ENCODE assay signal across 8 mouse cellular contexts in genomic region chr9:56552766-56553165, GRCm38 (mm10).
A peak's percentile ranks its signal among the peaks of the same experiment; 100 is the strongest.
DNase-seq lines count a peak whose midpoint lies in the region; ATAC-seq lines count a peak whose summit lies in the region.

No protein-coding gene starts in this region.

- no peaks in the 10 kb centered on the region for H3K36me3 ChIP-seq in hindbrain, embryonic 15.5 days
- H3K36me3 ChIP-seq in macrophage (ENCODE audit: inconsistent target): no peaks in the 10 kb centered on the region

- H3K4me1 ChIP-seq in hindbrain, embryonic 15.5 days (replicated peaks): peaks cover 37% of the 10 kb centered on the region

- no peak overlapping the region for H3K4me2 ChIP-seq in hindbrain, embryonic 15.5 days

- H3K9me3 ChIP-seq in hindbrain, embryonic 15.5 days: no peaks in the 10 kb centered on the region

- no peak overlapping the region for H3K4me3 ChIP-seq in hindbrain, embryonic 15.5 days
- H3K4me3 ChIP-seq in macrophage (ENCODE audit: inconsistent target): no peak overlapping the region

- H3K27ac ChIP-seq in hindbrain, embryonic 15.5 days (replicated peaks): no peak overlapping the region
- peak overlapping the region; percentile 93 for H3K27ac ChIP-seq in macrophage

- H3K9ac ChIP-seq in hindbrain, embryonic 15.5 days: no peak overlapping the region

- no peaks in the 10 kb centered on the region for H3K79me2 ChIP-seq in macrophage (ENCODE audit: inconsistent target)

- WGBS in hindbrain, embryonic 15.5 days: 18% methylated on average over 1 of the region's 1 CpGs
- 13% methylated on average over 1 of the region's 1 CpGs for WGBS in macrophage (ENCODE audit: missing documents)

- peak; percentile 49 for ATAC-seq in hindbrain, embryonic 15.5 days (ENCODE audit: low FRiP score, low read depth)

- H3K27me3 ChIP-seq in hindbrain, embryonic 15.5 days: no peaks in the 10 kb centered on the region

- peak; percentile 86 for DNase-seq in MN1 (ENCODE audit: low spot score)
- peak; percentile 90 to 93 for DNase-seq in cerebellum, postnatal 10 days
- DNase-seq in gastrocnemius, adult 18-20 months (ENCODE audit: low spot score): peak; percentile 83
- DNase-seq in left cerebral cortex, adult 18-20 months (ENCODE audit: low spot score in 2 of 2): peak; percentile 59 to 71
- DNase-seq in right cerebral cortex, adult 18-20 months: peak; percentile 57
- peak; percentile 72 for DNase-seq in urinary bladder, adult 2 months (ENCODE audit: low spot score)
